Mouse (Mus musculus) liver, adult (tissue): ENCODE data around the gene Atmin.

ENCODE experiments used
- GATA4 ChIP-seq: IDR thresholded peaks from 2 replicates; pipeline ENCODE4 v1.6.1; 2014; ENCODE audit warnings: mild to moderate bottlenecking, low read length; ENCODE audit not compliant: insufficient replicate concordance

Gene Atmin

GRCm38 (mm10) chr8:116943161-116943554 lies at the start of gene Atmin:
Gene Atmin (plus strand): TSS chr8:116943393.
- TF ChIP-seq GATA4 = no peak

- TF ChIP-seq GATA4 = no peak
These were observed 49.3 kb upstream of the Atmin start for GRCm38 (mm10) chr8:116893938-116894337.

- no peak for TF ChIP-seq GATA4
These were observed 47.7 kb upstream of the Atmin start for GRCm38 (mm10) chr8:116895521-116895920.

GRCm38 (mm10) chr8:116904736-116905135 lies 38.5 kb upstream of the Atmin start:
- no peak for TF ChIP-seq GATA4

GRCm38 (mm10) chr8:116905252-116905651 lies 37.9 kb upstream of the Atmin start:
- TF ChIP-seq GATA4 = no peak

- no peak for TF ChIP-seq GATA4
These were observed 37.4 kb upstream of the Atmin start for GRCm38 (mm10) chr8:116905836-116906235.

- TF ChIP-seq GATA4 = no peak
These were observed 22.2 kb upstream of the Atmin start for GRCm38 (mm10) chr8:116921005-116921336.

- TF ChIP-seq GATA4 = peak; percentile 43; the same call in 1 of the 2 replicates
These were observed 21.7 kb upstream of the Atmin start, which contains the start of the genes Cmc2 and Cenpn for GRCm38 (mm10) chr8:116921337-116922059. Gene Cmc2 (minus strand): TSS chr8:116921455. Gene Cenpn (plus strand): TSS chr8:116921730.

- no peak for TF ChIP-seq GATA4
These were observed 21.0 kb upstream of the Atmin start for GRCm38 (mm10) chr8:116922060-116922757.

GRCm38 (mm10) chr8:116923526-116923925 lies 19.7 kb upstream of the Atmin start:
- TF ChIP-seq GATA4 = no peak

GRCm38 (mm10) chr8:116927880-116928279 lies 15.3 kb upstream of the Atmin start:
- no peak for TF ChIP-seq GATA4

- no peak for TF ChIP-seq GATA4
These were observed 14.6 kb upstream of the Atmin start for GRCm38 (mm10) chr8:116928588-116928987.

GRCm38 (mm10) chr8:116934976-116935375 lies 8.2 kb upstream of the Atmin start:
- no peak for TF ChIP-seq GATA4

GRCm38 (mm10) chr8:116935506-116935905 lies 7.7 kb upstream of the Atmin start:
- no peak for TF ChIP-seq GATA4

- no peak for TF ChIP-seq GATA4
These were observed 722 bp upstream of the Atmin start for GRCm38 (mm10) chr8:116942284-116943058.

GRCm38 (mm10) chr8:116943555-116944384 lies 577 bp downstream of the Atmin start:
- TF ChIP-seq GATA4 = no peak

GRCm38 (mm10) chr8:116944385-116944696 lies 1.1 kb downstream of the Atmin start:
- no peak for TF ChIP-seq GATA4
